Mouse (Mus musculus): ENCODE measurements around the gene Snx29.

Snx29 gene

DNA sequence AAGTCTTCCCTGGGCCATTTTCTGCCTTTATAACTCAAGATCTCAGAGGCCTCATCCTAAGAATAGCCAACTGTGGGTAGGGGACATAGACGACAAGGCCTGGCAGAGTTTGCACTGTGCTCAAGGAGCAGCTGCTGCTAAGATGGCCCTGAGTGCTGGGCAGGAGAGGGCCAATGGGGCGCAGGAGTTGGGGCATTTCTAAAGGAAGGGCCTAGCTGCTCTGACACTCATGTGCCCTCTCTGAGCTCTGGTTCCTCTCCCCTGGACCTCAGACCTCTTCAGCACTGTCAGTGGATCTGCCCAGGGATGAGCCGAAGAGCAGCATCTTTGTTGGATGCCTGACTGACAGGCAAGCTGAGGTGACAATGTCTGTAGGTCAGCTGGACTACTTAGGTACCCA is 426.4 kb downstream of the Snx29 start:
- no peak for DNase-seq

DNA sequence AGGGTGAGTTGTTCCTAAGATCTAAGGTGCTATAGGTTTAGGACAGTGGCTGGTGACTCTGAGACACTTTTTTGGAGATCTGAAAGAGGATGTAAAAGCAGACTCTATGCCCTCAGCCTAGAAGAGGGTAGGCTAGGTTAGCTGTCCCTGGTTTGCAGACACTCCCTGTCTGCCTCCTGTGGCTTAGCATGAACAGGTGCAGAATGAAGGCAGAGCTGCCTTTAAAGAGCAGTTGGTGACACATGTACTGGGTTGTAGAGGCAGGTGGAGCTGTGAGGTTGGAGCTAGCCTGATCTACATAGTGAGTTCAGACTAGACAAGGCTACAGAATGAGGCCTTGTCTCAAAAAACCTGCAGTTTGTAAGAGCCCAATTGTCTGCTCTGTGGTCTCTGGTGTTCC is 427.9 kb downstream of the Snx29 start:
- DNase-seq: no peak

DNA sequence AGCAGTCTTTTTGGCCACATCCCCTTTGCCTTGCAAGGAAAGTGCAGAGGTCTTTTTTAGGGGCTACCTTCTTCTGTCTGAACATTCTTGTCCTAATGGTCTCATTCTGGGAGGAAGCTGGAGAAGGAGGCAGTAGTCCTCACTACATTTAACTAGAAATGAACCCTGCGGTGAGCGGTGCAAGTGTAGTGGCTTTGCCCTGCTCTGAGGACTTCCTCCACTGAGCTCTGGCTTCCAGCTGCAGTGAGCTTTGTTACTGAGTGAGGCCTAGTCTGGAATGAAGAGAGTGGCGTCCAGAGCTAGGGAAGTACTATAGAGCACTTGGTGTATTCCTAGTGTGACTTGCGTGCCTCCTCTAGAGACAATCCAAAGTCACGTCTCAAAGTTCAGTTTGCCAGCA is 429.8 kb downstream of the Snx29 start:
- DNase-seq: no peak

DNA sequence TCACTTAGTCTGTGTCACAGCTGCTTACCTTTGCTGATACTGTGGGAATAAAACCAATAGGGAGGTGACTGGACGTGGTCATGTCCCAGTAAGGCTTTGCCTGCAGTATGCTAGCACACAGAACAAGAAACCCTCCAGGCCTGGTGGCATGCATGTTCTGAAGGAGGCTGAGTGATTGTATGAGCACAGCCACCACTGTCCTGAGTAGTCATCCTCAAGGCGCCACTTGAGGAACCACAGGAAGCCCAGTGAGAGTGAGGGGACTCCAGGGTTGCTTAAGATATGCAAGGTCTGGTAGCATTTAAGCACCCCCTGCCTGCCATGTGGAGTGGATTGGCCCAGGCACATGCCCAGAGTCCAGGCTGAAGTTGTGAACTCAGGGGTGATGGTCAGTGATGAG is 430.8 kb downstream of the Snx29 start:
- DNase-seq: no peak

DNA sequence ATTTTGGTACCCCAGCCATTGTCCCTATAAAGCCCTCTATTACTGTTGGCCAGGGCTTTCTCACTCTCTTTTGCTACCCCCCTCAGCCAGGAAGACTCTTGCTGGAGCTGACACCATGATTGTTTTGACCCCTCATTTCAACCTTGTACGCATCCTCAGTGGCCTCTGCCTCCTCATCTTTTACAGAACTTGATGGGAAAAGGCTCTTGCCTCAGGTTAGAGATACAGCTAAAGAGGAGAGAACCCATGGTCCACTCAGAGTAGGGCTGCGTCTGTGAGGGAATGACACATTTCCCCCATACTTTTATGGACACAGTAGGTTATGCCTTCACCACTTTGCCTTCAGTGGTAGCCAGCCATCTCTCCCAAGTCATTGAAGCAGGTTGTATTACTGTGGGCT is 431.4 kb downstream of the Snx29 start:
- DNase-seq: no peak

DNA sequence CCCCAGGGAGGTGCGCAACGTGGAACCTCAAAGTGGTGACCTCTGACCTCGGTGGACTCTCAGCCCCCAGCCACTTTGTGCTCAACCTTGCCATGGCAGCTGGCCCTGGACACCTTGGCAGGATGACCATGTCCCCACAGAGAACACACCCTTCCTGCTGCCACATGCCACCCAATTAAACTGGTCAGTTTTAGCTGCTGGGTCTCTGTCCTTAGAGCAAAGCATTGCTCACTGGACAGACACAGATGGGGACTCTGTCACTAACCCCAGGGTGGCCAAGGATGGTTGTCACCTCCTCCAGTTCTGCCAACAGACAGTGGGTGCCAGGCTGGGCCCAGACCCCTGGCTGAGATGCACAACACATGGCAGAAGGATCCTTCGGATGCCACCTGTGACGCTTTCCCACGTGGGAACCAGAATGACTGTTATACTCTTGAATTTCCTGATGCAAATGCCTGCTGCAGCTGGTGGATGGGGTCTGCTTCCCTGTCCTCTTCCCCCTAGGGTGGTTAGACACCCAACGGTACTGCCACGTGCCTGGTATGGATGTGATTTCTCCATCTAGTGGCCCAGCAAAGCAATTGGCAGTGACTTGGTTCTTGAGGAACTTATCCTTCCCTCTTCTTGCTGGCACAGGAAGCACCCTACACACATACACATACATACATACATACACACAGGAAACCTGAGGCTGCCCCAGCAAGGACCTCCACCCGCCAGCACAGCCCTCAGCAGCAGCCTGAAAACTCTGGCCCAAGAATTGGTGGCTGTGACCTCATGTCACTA is 432.8 kb downstream of the Snx29 start:
- no peak for DNase-seq

DNA sequence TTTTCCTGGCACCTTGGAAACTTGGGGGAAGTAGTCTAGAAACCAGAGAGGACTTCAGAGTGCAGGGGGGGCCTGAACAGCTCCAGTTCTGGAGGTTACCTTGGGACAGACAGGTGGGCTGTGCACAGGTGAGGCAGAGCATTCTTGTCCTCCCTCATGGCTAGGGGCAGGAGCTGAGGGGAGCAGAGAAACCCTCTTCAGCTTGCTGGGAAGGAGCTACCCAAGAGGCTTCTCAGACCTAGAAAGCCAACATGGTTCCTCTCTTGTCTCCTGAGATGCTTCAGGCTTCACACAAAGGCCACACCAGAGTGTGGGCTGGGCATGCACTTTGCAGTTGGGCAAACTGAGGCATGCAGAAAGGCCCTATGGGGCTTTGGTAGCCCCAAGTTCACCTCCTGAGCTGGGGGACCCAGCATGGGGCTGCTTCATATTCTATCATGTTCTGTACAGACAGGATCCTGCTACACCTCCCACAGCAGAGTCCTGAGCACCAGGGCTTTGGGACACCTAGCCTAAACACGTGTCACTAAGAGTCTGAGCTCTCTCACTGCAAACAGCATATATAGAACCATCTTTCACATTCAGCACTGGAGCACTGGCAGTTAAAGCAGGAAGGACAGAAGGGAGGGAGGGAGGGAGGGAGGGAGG is 434.0 kb downstream of the Snx29 start:
- no peak for DNase-seq

DNA sequence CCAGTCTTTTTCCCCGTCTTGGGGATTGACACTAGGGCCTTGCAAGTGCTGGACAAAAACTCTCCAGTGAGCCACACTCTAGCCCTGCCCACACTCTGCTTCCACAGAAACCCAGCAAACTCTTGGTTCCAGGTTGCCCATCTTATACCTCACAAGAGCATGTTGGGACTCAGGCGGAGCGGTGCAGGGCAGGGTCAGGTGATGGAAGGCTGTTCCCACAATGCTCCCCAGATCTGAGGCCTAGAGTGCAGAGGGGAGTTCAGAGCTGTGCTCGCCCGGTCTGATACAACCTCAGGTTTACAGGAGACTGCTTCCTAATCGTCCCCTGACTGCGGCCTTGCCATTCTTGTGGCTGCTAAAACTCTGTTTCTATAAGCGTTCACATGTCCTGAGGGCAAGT is 434.8 kb downstream of the Snx29 start:
- DNase-seq: no peak

DNA sequence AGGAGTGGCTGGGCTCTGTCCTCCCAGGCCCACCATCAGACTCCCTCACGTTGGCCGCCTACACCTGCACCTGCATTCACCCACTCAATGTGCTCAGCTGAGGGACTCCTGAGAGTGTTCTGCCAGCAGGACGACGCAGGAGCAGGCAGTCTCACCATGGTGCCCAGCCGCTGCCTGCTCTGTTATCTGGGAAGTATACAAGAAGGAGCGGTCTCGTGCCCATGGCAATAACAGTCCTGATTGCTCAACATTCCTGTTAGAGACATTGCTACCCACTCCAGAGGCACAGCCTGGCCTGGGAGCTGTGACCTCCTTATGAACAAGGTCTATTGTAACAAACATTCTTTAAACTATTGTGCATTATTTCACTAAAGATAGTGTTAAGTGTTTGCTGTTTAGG is 435.2 kb downstream of the Snx29 start:
- DNase-seq: no peak

DNA sequence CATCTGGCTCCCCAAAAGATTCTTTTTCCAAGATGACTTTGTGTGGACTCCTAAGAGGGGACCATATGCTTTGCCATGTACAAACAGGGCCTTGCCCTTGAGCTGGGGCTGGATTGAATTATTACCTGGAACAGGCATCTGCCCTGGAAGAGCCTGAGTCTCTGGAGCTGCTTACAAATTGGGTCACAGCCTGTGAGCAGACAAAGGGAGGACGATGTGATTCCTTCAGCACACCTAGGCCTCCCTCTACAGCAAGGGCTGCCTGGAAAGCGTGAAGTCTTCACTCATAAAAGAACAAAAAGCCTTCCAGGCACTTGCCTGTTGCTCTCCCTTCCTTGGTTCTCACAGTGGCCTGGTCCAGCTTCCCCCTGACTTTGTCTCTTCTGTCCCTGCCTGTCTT is 449.6 kb downstream of the Snx29 start:
- DNase-seq: no peak

DNA sequence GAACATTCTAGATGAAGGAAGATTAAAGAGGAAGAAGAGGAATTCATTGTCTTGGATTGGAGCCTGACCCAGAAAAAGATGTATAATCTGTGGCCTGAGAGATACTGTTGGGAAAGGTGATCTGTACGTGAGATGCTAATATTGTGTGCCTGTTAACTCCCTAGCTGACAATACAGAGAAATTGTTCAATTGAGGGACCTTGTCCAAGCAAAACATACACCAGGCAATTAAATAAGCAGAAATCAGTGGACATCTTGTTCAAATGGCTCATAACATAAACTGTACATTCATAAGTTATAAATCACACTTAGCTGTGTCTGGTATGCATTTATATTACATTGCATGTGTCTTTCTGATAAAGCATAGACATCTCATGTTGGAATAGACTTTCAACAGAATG is 451.6 kb downstream of the Snx29 start:
- no peak for DNase-seq

DNA sequence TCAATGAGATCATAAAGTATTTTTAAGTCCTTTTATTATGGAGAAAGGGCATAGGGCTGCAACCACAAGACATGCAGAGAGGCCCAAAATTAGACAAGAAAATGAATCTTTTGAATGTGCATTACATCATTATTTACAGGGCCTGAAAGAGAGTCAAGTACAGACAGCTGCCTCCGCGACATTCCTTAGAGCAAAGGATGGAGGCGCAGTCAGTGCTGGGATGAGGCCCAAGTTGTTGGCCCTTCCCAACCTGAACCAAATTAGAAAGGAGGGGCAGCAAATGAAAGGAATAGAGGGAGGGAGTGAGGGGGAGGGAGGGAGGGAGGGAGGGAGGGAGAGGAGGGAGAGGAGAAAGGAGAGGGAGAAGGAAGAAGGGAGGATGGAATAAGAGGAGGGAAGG is 453.8 kb downstream of the Snx29 start:
- DNase-seq: no peak

DNA sequence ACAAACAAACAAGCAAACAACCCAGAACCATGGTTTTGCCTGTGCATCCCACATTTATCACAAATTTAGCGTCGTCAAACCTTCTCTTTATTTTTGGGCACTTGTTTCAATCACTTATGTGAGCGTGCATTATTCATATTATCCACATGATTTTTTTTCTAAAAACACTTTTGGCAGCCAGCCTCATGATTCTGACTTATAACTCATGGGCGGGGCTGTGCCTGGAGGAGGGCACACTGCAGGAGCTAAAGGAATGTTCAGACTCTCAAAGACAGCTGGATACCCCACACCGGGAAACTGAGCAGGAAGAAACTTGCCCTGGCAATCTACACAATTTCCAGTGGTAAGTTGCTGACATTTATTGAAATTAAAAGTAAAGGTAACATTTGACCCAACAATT is 455.5 kb downstream of the Snx29 start:
- no peak for DNase-seq

DNA sequence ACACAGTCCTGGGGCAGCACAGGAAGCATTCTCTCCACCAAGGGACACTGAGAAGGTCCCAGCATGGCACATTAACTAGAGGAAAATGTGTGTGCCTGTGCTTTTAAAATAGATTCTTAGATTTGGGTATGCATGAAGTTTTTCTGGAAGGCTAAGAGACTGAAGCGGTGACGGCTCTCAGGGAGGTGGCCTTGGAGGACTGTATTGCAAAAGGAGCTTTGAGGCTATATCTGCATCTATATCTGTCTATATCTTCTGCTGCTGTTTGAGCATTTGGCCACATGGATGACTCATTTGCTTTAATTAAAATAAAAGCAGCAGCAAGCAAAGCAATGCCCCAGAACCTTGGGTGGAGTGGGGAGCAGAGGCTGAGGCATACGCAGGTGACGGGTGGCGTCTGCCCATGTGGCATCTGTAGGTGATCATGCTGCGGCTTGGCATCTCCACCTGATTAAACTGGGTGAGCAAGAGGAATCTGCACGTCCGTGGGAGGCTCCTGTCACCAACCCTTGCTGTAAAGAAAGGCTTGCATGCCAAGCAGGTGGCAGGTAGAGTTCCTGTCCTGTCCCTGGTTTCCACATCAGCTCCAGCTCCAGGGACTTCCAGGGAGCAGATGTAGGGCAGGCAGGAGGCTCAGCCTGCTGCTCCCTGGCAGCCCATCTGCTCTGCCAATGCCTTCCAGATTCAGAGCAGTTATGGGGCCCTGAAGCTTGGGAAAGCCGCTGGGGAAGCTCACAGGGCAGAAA is 456.2 kb downstream of the Snx29 start:
- DNase-seq: no peak

DNA sequence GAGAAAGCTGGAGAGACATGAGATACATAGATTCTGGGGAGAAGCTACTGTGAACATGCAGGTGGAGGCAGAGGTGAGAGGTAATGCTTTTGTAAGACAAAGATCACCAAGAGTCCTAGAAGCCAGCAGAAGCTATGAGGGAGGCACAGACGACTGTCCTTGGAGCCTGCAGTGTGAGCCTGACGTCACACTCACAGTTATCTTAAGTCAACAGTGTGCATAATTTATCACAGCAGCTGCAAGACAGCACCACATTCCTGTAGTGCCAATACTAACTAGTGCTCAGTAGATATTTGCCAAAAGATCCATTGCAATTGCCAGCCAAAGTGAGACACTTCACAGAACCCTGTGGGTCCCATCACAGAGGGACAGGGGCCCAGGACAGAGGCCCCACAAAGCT is 459.4 kb downstream of the Snx29 start:
- DNase-seq: no peak

DNA sequence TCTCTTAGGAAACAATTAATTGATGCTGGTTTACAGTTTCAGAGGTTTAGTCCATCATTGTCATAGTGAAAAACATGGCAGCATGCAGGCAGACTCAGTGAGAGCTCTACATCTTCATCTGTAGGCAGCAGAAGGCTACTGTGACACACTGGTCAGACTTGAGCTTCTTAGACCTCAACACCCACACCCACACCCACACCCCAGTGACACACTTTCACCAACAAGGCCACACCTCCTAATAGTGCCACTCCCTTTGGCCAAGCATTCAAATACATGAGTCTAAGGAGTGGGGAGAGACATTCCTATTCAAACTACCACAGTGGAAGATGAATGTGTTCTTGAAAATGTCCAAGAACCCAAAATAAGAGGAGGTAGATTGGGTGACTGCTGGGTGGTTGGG is 460.6 kb downstream of the Snx29 start:
- no peak for DNase-seq

DNA sequence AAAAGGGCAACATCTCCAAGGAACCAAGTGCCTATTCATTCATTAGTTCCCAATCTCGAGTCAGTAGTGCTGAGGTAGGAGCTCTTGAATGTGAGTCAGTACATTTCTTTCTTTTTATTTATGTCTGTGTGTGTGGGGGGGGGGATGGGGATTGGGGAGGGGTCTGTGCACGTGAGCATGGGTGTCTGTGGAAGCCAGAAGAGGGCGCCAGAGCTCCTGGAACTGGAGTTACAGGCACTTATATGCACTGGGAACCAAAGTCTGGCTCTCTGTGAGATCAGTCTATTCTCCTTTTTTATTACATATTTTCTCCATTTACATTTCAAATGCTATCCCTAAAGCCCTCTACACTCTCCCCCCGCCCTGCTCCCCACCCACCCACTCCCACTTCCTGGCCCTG is 461.6 kb downstream of the Snx29 start:
- no peak for DNase-seq

DNA sequence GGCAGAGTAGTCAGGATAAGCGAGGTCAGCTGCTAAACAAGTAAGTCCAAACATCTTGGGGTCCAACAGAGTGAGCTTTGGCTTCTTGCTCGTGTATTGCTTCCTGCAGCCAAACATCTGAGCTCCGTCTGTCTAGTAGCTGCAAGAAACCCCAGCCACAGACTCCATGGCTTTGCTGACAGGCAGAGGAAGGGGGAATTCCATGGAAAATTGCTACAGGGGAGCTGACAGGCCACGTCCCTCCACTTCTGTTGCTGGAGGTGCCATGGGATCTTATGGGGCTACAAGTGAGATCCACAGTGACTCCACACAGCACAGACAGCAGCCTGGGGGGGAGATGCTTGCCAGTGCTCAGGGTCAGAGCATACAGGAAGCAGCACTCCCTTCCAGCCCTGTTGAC is 463.1 kb downstream of the Snx29 start:
- no peak for DNase-seq

DNA sequence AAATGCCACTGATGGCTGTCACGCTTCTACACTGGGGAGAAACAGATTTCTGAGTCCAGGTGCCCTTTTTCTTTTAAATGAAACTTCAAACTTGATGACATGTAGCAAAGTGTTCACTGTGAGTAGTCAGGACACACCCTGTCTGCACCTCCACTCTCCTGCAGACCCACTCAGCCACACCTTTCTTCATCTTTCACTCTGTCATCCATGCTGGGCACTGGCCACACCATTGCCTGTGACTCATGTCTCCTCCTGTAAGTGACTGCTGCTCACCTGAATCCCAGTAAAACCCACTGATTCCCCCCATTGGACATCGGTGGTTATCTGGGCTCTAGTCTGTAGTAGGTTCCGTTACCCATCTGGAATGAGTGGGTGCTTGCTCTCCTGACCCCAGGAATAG is 467.8 kb downstream of the Snx29 start:
- DNase-seq: no peak

DNA sequence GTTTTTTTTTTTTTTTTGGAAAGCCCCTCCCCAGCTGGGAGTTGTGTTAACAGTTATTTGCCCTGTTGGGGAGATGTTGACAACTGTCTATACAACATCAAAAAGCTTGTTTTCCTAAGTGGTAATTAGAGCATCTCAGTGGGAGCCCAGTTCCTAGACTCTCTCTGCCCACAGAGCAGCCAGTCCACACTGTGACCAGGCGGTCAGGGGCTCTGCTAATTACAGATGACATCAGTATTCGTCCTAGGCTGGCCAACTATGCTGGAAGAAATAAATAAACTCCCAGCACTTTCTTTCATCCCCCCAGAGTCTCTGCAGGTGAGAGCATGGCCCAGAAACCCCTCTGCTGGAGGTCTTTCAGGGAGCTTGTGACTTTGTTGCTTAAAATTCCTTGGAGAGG is 470.7 kb downstream of the Snx29 start:
- no peak for DNase-seq

DNA sequence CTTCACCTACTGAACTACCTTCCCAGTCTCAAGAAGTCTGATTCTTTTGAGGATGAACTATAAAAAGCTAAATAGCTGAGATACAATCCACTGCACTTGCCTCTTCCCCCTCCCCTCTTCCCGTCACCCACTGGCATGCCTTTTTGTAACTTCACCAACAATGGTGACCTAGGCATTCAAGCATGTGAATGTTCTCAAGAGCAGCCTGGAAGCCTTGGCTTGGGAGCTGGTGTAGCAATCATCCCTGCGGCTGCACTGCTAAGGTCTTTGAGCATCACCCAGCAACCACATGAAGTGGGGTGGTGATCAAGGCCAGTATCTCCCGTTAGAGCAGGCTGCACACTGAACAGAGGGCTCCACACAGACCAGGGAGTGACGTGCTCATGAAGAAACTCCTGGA is 471.9 kb downstream of the Snx29 start:
- no peak for DNase-seq

DNA sequence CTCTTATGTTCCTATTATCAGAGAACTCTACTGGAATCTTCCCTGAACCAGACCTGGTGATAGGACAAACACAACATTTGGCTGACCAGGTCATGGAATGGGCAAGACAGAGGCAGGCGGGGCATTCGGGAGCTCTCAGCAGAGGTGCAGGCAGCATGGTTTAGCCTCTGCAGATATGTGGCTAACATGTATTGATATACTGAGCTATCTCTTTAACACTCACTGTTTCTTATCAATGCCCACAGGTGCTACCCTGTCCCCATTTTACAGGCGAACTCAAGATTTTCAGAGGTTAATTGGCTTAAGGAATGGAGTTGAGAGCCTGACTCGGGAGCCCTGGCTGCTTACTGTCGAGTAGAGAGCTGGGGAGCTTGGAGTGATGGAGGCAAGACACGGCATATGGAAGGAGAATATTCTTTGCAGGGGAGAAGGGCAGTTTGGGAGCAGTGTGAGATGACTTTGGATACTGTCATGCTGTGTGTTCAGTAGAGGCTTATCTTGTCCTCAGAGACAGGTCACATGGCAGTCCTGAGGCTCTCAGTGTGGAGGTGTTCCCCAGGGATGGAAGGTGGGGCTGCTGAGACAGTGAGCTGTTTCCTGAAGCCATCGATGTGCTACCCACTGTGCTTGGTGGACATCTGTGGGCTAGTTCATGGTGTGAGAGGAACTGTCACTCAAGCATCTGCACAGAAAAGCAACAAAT is 473.2 kb downstream of the Snx29 start:
- DNase-seq: no peak

DNA sequence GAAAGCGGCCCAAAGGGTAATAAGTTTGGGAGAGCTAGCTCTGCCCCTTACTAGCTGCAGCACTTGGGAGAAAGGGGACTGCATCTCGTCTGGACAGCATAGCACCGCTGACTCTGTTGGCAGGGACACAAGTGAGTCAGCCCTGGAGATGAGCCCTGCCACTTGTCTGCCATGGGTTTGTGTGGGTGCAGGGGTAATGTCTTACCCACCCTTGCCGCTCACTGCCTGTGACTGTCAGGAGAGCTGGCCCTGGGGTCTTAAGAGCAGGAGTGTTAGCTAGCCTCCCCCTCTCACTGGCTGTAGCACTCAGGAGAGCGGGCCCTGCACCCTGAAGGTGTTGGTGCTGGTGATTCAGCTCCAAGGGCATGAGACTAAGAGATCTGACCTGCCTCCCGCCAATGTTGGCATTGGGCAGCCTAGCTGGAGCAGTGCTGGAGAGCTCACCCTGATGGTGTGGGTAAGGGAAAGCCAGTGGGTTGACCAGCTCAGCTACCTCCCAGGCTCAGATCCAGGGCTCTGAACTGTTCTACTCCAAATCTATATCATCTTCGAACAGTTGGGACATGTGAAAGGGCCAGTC is 479.3 kb downstream of the Snx29 start:
- no peak for DNase-seq
